Mouse (Mus musculus) embryonic fibroblast, embryonic 13.5 days (primary cell): ENCODE data around the gene Pgm5.

ENCODE experiments used
- CTCF ChIP-seq: IDR thresholded peaks from 2 replicates; pipeline ENCODE4 v1.5.1; 2011; ENCODE audit warnings: mild to moderate bottlenecking, control low read depth, low read length, moderate library complexity, borderline replicate concordance; ENCODE audit not compliant: insufficient read depth
- POLR2A ChIP-seq: IDR thresholded peaks from 2 replicates; pipeline ENCODE4 v1.6.1; 2011; ENCODE audit warnings: low read depth, mild to moderate bottlenecking, control low read depth, low read length, moderate library complexity

- TF ChIP-seq POLR2A (no peak), CTCF (no peak)
Observed at GRCm38 (mm10) chr19:24907655-24908054, 46.0 kb upstream of the Pgm5 start.
